Mouse (Mus musculus): Measurements from ENCODE around the gene Rarg.

Gene Rarg

DNA sequence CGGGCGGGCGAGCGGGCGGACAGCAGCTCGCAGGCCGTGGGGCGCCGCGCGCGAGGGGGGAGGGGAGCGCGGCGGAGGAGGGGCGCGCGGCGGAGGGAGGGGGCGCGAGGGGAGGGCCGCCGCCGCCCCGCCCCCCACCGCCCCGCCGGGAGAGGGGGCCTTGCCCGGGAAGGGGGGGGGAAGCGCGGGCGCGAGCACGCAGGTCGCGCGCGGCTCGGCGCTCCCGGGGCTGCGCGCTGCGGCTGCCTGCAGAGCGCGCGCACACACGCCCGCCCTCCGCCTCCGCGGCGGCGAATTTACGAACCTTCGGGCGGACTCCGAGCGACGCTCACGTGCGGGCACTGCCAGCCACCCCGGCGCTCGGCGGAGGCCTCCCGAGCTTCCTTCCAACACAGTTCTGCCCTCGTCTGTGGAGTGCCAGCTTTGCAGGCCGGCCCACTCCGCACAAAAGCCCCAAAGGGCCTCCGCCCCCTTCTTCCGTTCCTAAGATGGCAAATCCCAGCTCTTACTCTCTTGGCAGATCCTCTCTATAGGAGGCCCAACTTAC is 53.4 kb downstream of the Rarg start:
- DNase-seq: peak; percentile 59 to 69

DNA sequence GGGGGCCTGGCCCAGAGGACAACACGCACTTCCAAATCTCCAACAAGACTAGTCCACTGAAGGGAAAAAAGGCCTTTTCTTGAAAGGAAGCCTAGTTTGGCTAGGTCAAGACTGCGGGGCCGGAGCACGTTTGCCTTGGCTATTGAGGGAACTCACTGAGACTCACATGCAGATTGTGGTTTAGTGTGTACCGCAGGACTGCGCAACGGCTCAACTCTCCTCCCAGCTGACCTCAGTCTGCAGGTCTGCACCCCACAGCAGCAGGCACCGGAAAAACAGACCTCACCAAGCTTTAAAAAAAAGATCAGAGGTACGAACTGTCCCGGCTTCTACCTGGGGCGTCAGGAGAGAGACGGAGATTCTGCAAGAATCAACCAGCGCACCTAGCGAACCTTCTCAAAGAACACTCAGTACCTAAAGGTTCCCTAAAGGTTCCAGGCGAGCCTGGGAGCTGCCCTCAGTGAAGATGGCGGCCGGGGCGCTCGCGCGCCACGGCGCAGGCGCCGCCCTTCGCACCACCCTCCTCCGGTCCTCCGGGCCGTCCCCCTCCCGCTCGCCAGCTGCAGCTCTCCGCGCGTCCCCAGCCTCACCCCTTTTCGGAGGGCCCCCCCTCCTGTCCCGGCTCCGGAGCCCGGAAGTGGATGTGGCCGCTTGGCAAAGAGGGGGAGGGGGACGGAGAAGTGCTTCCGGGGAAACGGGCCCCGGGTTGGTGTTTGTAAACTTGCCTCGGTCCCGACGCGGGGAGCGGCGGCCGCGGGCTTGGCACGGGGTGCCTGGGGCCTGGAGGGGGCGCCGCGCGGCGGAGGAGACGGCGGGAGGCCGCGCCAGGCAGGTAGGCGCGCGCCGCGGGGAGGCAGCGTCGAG is 54.1 kb downstream of the Rarg start, which contains the start of gene Zfp740:
Gene Zfp740, plus strand, starts transcription at position 279 of the 864 bp plus-strand sequence.
- DNase-seq: peak; percentile 97

DNA sequence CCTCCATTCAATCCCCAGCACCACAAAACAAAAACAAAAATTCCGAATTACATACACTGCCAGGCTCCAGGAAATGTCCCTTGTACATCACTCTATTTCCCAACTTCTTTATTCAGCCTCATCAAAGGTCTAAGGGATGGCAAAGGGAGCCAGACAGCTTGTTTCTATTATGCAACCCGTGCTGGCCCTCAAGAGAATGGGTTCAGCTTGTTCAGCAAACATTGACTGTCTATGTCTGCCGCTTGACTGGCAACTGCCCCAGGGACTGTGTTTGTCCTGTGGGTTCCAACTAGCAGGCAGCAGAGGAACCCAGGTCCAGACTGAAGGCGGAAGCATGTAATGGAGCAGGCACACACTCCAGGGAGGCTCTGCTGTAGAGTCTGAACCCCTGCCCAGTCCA is 58.5 kb downstream of the Rarg start:
- no peak for DNase-seq

DNA sequence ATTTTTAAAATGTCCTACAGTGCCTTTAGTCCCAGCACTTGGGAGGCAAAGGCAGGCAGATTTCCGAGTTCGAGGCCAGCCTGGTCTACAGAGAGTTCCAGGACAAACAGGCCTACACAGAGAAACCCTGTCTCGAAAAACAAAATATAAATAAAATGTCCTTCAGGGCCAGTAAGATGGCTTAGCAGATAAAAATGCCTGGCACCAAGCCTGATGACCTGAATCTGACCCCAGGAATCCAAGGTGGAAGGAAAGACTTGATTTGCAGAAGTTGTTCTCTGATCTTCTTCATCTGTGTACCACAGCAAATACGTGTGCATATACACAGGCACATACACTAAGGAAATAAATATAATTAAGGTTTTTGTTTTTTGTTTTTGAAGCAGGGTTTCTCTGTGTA is 61.9 kb downstream of the Rarg start:
- no peak for DNase-seq

GRCm38 (mm10) chr15:102194439-102194838 is 62.9 kb downstream of the Rarg start:
- DNase-seq: no peak

GRCm38 (mm10) chr15:102193652-102194051 is 63.7 kb downstream of the Rarg start:
- DNase-seq: no peak

GRCm38 (mm10) chr15:102192820-102193386 is 64.4 kb downstream of the Rarg start:
- no peak for DNase-seq

GRCm38 (mm10) chr15:102192271-102192812 is 65.0 kb downstream of the Rarg start:
- DNase-seq: no peak

GRCm38 (mm10) chr15:102191699-102192098 is 65.6 kb downstream of the Rarg start:
- no peak for DNase-seq

DNA sequence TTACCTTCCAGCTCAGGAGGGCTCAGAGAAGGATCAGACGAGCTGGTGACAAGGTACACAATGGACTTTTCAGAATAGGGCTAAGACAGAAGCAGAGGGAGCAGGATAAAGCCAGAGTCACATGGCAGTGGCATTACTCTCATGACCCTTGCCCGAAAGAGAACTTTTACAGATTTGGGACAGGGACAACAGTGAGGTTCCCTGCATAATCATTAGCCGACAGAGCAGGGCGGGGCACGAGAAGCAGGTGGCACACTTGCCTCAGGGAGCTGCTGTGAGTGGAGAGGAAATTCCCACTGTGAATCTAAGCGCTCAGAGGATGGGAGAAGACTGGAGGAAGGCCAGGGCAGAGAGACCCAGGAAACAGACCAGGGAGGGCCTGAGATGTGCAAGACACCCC is 68.4 kb downstream of the Rarg start:
- no peak for DNase-seq

DNA sequence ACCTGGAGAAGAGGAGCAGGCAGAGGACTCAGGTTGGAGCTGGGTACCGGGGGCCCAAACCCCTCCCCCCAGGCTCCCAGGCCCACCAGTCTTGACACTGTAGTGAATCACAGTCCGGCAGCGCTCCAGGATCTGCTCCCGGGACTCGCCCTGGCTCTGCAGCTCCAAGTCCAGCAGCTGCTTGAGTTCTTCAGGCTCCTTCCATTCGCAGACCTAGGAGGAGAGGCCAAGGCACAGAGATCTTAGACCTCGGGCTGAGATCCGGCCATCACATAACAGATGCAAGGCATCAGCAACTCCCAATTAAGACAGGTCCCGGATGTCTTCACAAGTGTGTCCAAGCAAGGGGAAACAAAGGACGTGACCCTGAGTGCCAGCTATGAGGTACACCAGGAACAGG is 69.2 kb downstream of the Rarg start:
- no peak for DNase-seq

DNA sequence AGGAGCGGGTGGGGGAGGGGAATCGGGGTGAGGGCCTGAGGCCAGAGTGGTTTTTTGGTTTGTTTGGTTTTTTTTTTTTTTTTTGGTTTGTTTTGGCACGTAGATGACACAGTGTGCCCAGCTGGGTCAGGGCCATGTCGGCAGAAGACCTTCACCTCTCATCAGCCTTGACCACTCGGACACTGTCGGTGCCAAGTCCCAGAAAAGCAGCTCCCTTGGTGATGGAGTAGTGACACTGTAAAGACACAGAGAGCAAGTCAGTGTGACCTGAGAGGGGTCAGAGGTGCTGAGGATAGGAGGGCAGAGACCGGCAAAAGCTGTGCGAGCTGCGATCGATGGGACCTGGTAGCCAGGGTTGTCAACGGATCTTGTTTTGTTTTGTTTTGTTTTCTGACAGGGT is 71.1 kb downstream of the Rarg start:
- DNase-seq: no peak

Measured in thymus, adult 18-20 months (tissue).